Mouse (Mus musculus) forebrain, postnatal 0 days (tissue): ENCODE measurements around the gene Olfr38. TPM values are rescaled to one million over a fixed set of nuclear protein-coding genes. Genes with fewer than 3 reads are reported as not detected.
A peak's percentile ranks its signal among the peaks of the same experiment; 100 is the strongest.

Source experiments
- ATAC-seq: fragments of 200-750 bp; cut with Nextera tagmentation; 2 replicates; pipeline ENCODE4 v1.8.0; 2017; ENCODE audit warnings: mild to moderate bottlenecking, moderate library complexity
- DNase-seq: peaks from one replicate; pipeline ENCODE4 v3.0.0-alpha.2; 2015
- H3K27ac ChIP-seq: fragments of 300-500 bp; sonication (generic); 2 replicates; pipeline ENCODE4 v1.5.1; 2014; ENCODE audit warnings: low read depth, mild to moderate bottlenecking, antibody characterized with exemption, low read length, moderate library complexity, mixed read lengths
- H3K27me3 ChIP-seq: fragments of 300-500 bp; sonication (generic); 2 replicates; pipeline ENCODE4 v1.6.1; 2014; ENCODE audit warnings: mild to moderate bottlenecking, low read length, mixed read lengths; ENCODE audit not compliant: insufficient read depth
- H3K36me3 ChIP-seq: fragments of 300-500 bp; sonication (generic); 2 replicates; pipeline ENCODE4 v1.6.1; 2014; ENCODE audit warnings: mild to moderate bottlenecking, moderate library complexity; ENCODE audit not compliant: insufficient read depth
- H3K4me1 ChIP-seq: fragments of 300-500 bp; sonication (generic); 2 replicates; pipeline ENCODE4 v1.6.1; 2014; ENCODE audit warnings: antibody characterized with exemption; ENCODE audit not compliant: insufficient read depth
- H3K4me2 ChIP-seq: fragments of 300-500 bp; sonication (generic); 2 replicates; pipeline ENCODE4 v1.6.1; 2014; ENCODE audit warnings: low read depth, mild to moderate bottlenecking, moderate library complexity
- H3K4me3 ChIP-seq: fragments of 300-500 bp; sonication (generic); 2 replicates; pipeline ENCODE4 v1.5.1; 2014; ENCODE audit warnings: low read depth, low read length, mixed read lengths
- H3K9ac ChIP-seq: fragments of 300-500 bp; sonication (generic); 2 replicates; pipeline ENCODE4 v1.6.1; 2014; ENCODE audit warnings: mild to moderate bottlenecking
- H3K9me3 ChIP-seq: fragments of 300-500 bp; sonication (generic); 2 replicates; pipeline ENCODE4 v1.6.1; 2016; ENCODE audit warnings: low read length
- CTCF ChIP-seq: sonication (generic); IDR thresholded peaks from 2 replicates; pipeline ENCODE4 v1.5.1; 2016; ENCODE audit warnings: antibody characterized with exemption, control low read depth, low read depth
- WGBS: fragments of 180-500 bp; shearing (Covaris S2); extraction: QIAGEN DNeasy Blood & Tissue Kit; methylation state at CpG from one replicate; pipeline ENCODE4 v1.1.7; 2014; 5-methylcytosine and 5-hydroxymethylcytosine counted together
- polyA plus RNA-seq: library from polyadenylated mRNA; unstranded; fragments of >200 nt; fragmentation: Nextera tagmentation; extraction: Ambion mirVana; gene quantifications from 2 replicates; pipeline ENCODE4 v1.2.1, GENCODE M21; 2015
- total RNA-seq: library from RNA; depleted of rRNA; stranded (reverse); fragments of >200 nt; gene quantifications from 2 replicates; pipeline ENCODE4 v1.2.3, GENCODE M21; 2014; rRNA removed

Gene Olfr38
- total and polyA plus RNA-seq, 2 experiments from 2014 or later = not detected

DNA sequence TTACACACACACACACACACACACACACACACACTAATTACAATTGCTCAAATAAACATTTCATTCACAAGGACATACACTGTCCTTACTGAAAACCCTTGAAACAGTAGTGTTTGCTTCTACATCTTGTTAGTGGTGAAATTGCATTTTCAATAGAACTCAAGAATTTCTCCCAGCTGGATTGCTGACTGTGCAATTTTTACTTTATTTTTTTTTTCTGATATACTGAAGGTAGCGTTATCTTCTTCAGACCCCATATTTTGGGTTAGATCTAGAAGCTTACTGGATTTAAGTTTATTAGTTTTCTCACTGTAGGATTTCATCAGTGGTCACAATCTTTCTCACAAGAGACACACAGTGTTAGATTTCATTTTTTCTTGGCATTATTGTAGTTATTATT, 20.9 kb downstream of the Olfr38 start:
- WGBS = 92% methylated on average over 1 of the region's 1 CpGs
- no peak for DNase-seq
- Histone ChIP-seq H3K9ac (no peak overlapping the region), H3K9me3 (no peaks in the 10 kb centered on the region), H3K36me3 (no peaks in the 10 kb centered on the region), H3K27me3 (no peaks in the 10 kb centered on the region), H3K4me1 (no peaks in the 10 kb centered on the region), H3K4me2 (no peak overlapping the region), H3K4me3 (no peak overlapping the region), H3K27ac (no peak overlapping the region)
- TF ChIP-seq CTCF = no peak
- ATAC-seq = no peak

DNA sequence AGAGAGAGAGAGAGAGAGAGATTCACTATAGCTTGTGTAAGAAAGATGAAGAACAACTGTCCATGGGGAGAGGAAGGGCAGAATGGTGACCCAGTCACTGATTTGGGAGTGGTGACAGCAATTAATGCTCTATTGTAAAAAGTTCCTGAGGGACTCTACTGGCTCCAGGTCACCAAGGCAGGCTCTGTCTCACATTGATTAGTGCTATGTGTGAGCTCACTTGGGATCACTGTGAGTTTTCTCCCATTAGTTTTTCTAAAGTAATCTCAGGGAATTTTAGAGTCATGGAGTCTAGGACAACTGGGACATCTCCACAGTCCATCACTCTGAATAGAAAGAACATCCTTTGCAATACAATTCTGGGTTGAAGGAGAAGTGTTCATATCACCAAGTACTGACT, 28.6 kb downstream of the Olfr38 start, which contains the start of gene Olfr452:
TSS of gene Olfr452 (plus strand) at position 301 of the 400 bp plus-strand sequence.
- no peak for TF ChIP-seq CTCF
- Histone ChIP-seq H3K27ac (no peak within 1 kb of the TSS), H3K9me3 (no peaks in the 10 kb centered on the region), H3K4me3 (no peak within 1 kb of the TSS), H3K9ac (no peak within 1 kb of the TSS), H3K36me3 (no peaks in the 10 kb centered on the region), H3K4me2 (no peak within 1 kb of the TSS), H3K4me1 (no peaks in the 10 kb centered on the region), H3K27me3 (no peaks in the 10 kb centered on the region)
- DNase-seq (no peak), ATAC-seq (no peak)

- H3K4me2 ChIP-seq = no peak overlapping the region
- no peaks in the 10 kb centered on the region for H3K36me3 ChIP-seq
- 0 out of 2 replicates have a peak, but pooled peaks have one; percentile 16 for TF ChIP-seq CTCF
- peak overlapping the region; percentile 72 for H3K27ac ChIP-seq
- peak; percentile 8 for DNase-seq
- H3K27me3 ChIP-seq = no peaks in the 10 kb centered on the region
- no peaks in the 10 kb centered on the region for H3K4me1 ChIP-seq
- no peaks in the 10 kb centered on the region for H3K9me3 ChIP-seq
- ATAC-seq = peak; percentile 36
- WGBS = 52% methylated on average over 4 of the region's 4 CpGs
- no peak overlapping the region for H3K4me3 ChIP-seq
- no peak overlapping the region for H3K9ac ChIP-seq
Observed at GRCm38 (mm10) chr6:42790247-42790948, 34.2 kb downstream of the Olfr38 start.

DNA sequence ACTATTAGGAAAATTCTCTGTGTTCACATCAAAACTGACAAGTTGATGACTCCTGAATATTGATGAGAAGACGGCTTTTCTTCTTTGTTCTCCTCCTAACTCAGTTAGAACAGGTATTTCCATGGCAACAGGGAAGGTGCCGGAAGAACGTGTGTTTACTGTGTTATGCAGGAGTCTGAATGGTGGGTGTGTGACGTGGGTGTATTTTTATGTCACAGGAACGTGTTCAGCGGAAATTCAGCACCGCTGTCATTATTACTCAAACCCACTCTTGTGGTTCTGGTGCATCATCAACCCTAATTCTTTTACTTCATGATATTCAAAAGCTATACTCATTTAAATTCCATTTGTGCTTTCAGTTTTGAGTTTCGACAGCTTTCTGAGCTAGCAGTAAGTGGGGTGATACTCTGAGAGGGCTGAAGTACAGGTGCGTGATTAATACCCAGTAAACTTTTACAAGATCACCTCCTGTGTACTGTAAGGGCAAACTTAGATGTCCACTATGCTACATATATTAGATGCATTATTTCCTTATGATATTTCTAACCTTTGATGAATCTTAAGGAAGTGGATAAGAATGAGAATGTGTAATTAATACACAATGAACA, 34.8 kb downstream of the Olfr38 start:
- DNase-seq = peak; percentile 63
- ATAC-seq = peak; percentile 98
- Histone ChIP-seq H3K9me3 (no peaks in the 10 kb centered on the region), H3K4me3 (no peak overlapping the region), H3K4me2 (no peak overlapping the region), H3K4me1 (no peaks in the 10 kb centered on the region), H3K27ac (peak overlapping the region; percentile 72), H3K9ac (no peak overlapping the region), H3K27me3 (no peaks in the 10 kb centered on the region), H3K36me3 (no peaks in the 10 kb centered on the region)
- TF ChIP-seq CTCF = no peak
- WGBS = 54% methylated on average over 9 of the region's 9 CpGs

DNA sequence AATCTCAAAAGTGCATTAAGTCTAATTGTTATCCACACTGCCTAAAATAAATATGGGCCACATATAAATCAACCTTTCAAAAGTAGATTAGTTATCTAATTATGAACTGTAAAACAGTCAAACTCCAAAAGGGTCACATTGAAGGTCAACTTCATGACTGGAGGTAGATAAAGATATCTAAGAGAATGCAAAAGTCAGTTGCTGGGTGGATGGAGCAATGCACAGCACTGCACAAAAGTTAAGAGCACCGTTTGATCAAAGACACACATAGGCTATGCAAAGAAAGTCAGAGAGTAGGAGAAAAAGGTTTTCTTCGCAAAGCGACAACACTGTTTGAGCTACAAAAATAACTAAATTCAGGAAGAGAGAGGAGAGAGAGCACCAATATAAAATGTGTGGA, 38.8 kb downstream of the Olfr38 start:
- no peak overlapping the region for H3K27ac ChIP-seq
- DNase-seq (no peak), ATAC-seq (no peak)
- H3K9me3 ChIP-seq = no peaks in the 10 kb centered on the region
- no peaks in the 10 kb centered on the region for H3K4me1 ChIP-seq
- H3K36me3 ChIP-seq = no peaks in the 10 kb centered on the region
- WGBS = 90% methylated on average over 3 of the region's 3 CpGs
- no peaks in the 10 kb centered on the region for H3K27me3 ChIP-seq
- TF ChIP-seq CTCF = no peak
- H3K4me2 ChIP-seq = no peak overlapping the region
- H3K9ac ChIP-seq = no peak overlapping the region
- no peak overlapping the region for H3K4me3 ChIP-seq

DNA sequence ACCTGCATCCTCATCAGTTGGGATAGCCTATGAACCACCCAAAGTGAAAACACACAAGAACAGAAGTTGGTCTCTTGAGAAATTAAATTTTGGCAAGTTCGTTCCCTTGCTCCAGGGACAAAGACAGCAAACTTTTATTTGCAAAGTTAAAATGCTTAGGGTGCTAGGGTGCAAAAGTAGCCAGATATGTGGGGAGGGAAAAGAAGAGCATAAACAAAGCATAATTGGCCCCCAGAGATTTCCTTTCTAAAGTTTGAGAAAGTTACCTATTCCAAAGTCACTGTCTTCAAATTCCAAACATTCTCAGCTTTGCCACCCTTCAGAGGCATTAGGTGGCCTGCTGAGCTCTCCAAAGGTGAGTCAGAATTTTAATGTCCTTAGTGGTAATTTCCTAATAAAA, 55.4 kb downstream of the Olfr38 start, which contains the start of gene Olfr450:
TSS of gene Olfr450 (plus strand) at position 301 of the 400 bp plus-strand sequence.
- no peak within 1 kb of the TSS for H3K9ac ChIP-seq
- H3K9me3 ChIP-seq = no peaks in the 10 kb centered on the region
- ATAC-seq (no peak), DNase-seq (no peak)
- H3K27me3 ChIP-seq = no peaks in the 10 kb centered on the region
- H3K4me2 ChIP-seq = no peak within 1 kb of the TSS
- WGBS = 81% methylated on average over 1 of the region's 1 CpGs
- no peaks in the 10 kb centered on the region for H3K4me1 ChIP-seq
- no peak within 1 kb of the TSS for H3K27ac ChIP-seq
- no peaks in the 10 kb centered on the region for H3K36me3 ChIP-seq
- no peak within 1 kb of the TSS for H3K4me3 ChIP-seq
- TF ChIP-seq CTCF = no peak

Other genes with a start within 250 kb of the Olfr38 start
- gene Olfr455, start 208.8 kb upstream of the Olfr38 start, total RNA-seq = not detected in 2 replicates
- gene Olfr455, start 208.8 kb upstream of the Olfr38 start, polyA plus RNA-seq = not detected in 2 replicates
- gene Tcaf3, start 158.7 kb upstream of the Olfr38 start, total RNA-seq = not detected in 2 replicates
- not detected in 2 replicates for gene Tcaf3, start 158.7 kb upstream of the Olfr38 start, polyA plus RNA-seq
- gene Tcaf2, start 111.2 kb upstream of the Olfr38 start, total RNA-seq = 2.0 and 2.4 TPM in 2 replicates
- 0.57 and 1.2 TPM in 2 replicates for gene Tcaf2, start 111.2 kb upstream of the Olfr38 start, polyA plus RNA-seq
- gene Tcaf1, start 46.3 kb upstream of the Olfr38 start, total RNA-seq = 242 and 286 TPM in 2 replicates
- gene Tcaf1, start 46.3 kb upstream of the Olfr38 start, polyA plus RNA-seq = 147 and 183 TPM in 2 replicates
- not detected in 2 replicates for gene Olfr453, start 17.0 kb upstream of the Olfr38 start, total RNA-seq
- not detected in 2 replicates for gene Olfr453, start 17.0 kb upstream of the Olfr38 start, polyA plus RNA-seq
- not detected in 2 replicates for gene Olfr452, start 28.7 kb downstream of the Olfr38 start, total RNA-seq
- not detected in 2 replicates for gene Olfr452, start 28.7 kb downstream of the Olfr38 start, polyA plus RNA-seq
- gene Olfr450, start 55.5 kb downstream of the Olfr38 start, total RNA-seq = not detected in 2 replicates
- not detected in 2 replicates for gene Olfr450, start 55.5 kb downstream of the Olfr38 start, polyA plus RNA-seq
- not detected in 2 replicates for gene Olfr449, start 78.0 kb downstream of the Olfr38 start, total RNA-seq
- not detected in 2 replicates for gene Olfr449, start 78.0 kb downstream of the Olfr38 start, polyA plus RNA-seq
- not detected in 2 replicates for gene Olfr448, start 134.0 kb downstream of the Olfr38 start, total RNA-seq
- not detected in 2 replicates for gene Olfr448, start 134.0 kb downstream of the Olfr38 start, polyA plus RNA-seq
- gene Olfr447, start 152.5 kb downstream of the Olfr38 start, total RNA-seq = not detected in 2 replicates
- not detected in 2 replicates for gene Olfr447, start 152.5 kb downstream of the Olfr38 start, polyA plus RNA-seq
- gene Olfr446, start 165.0 kb downstream of the Olfr38 start, total RNA-seq = not detected in 2 replicates
- gene Olfr446, start 165.0 kb downstream of the Olfr38 start, polyA plus RNA-seq = not detected in 2 replicates
- not detected in 2 replicates for gene Olfr444, start 192.7 kb downstream of the Olfr38 start, total RNA-seq
- gene Olfr444, start 192.7 kb downstream of the Olfr38 start, polyA plus RNA-seq = not detected in 2 replicates